Mouse (Mus musculus) kidney, embryonic 16.5 days (tissue): ENCODE data around the gene Hdac7. TPM values are rescaled to one million over a fixed set of nuclear protein-coding genes. Genes with fewer than 3 reads are reported as not detected.

Experiments used
- ATAC-seq: fragments of 200-750 bp; cut with Nextera tagmentation; 2 replicates; pipeline ENCODE4 v1.8.0; 2017; ENCODE audit warnings: moderate TSS enrichment; ENCODE audit not compliant: low FRiP score, low TSS enrichment
- H3K27ac ChIP-seq: fragments of 300-500 bp; sonication (generic); 2 replicates; pipeline ENCODE4 v1.5.1; 2014; ENCODE audit warnings: low read length
- H3K27me3 ChIP-seq: fragments of 300-500 bp; sonication (generic); 2 replicates; pipeline ENCODE4 v1.6.1; 2014; ENCODE audit warnings: low read length, control low read depth, mixed read lengths; ENCODE audit not compliant: insufficient read depth
- H3K36me3 ChIP-seq: fragments of 300-500 bp; sonication (generic); 2 replicates; pipeline ENCODE4 v1.6.1; 2014; ENCODE audit warnings: low read length, control low read depth, mixed read lengths; ENCODE audit not compliant: insufficient read depth
- H3K4me1 ChIP-seq: fragments of 300-500 bp; sonication (generic); 2 replicates; pipeline ENCODE4 v1.6.1; 2014; ENCODE audit warnings: low read length, control low read depth, mixed read lengths; ENCODE audit not compliant: insufficient read depth
- H3K4me2 ChIP-seq: fragments of 300-500 bp; sonication (generic); replicated peaks from 2 replicates; pipeline ENCODE4 v1.6.1; 2014; ENCODE audit warnings: low read depth, low read length
- H3K4me3 ChIP-seq: fragments of 300-500 bp; sonication (generic); 2 replicates; pipeline ENCODE4 v1.5.1; 2014; ENCODE audit warnings: mild to moderate bottlenecking, low read length
- H3K9ac ChIP-seq: fragments of 300-500 bp; sonication (generic); replicated peaks from 2 replicates; pipeline ENCODE4 v1.6.1; 2014; ENCODE audit warnings: low read length
- H3K9me3 ChIP-seq: fragments of 300-500 bp; sonication (generic); 2 replicates; pipeline ENCODE4 v1.6.1; 2016; ENCODE audit warnings: low read length, control low read depth
- WGBS: fragments of 180-500 bp; shearing (Covaris S2); extraction: QIAGEN DNeasy Blood & Tissue Kit; methylation state at CpG from one replicate; pipeline ENCODE4 v1.1.7; 2014; 5-methylcytosine and 5-hydroxymethylcytosine counted together
- polyA plus RNA-seq: library from polyadenylated mRNA; unstranded; fragments of >200 nt; fragmentation: Nextera tagmentation; extraction: Ambion mirVana; gene quantifications from 2 replicates; pipeline ENCODE4 v1.2.1, GENCODE M21; 2015

The Hdac7 gene
- polyA plus RNA-seq, 1 experiment from 2014 or later: 37.3 TPM

GRCm38 (mm10) chr15:97787799-97788667 lies 56.3 kb downstream of the Hdac7 start:
- peaks cover 30% of the 10 kb centered on the region for H3K4me1 ChIP-seq
- 74% methylated on average over 19 of the region's 19 CpGs for WGBS
- H3K36me3 ChIP-seq: peaks cover 17% of the 10 kb centered on the region
- H3K4me2 ChIP-seq: no peak overlapping the region
- no peaks in the 10 kb centered on the region for H3K27me3 ChIP-seq
- no peak overlapping the region for H3K9ac ChIP-seq
- no peak overlapping the region for H3K4me3 ChIP-seq
- no peak overlapping the region for H3K27ac ChIP-seq
- no peak for ATAC-seq
- no peaks in the 10 kb centered on the region for H3K9me3 ChIP-seq

- H3K4me2 ChIP-seq: no peak overlapping the region
- no peak overlapping the region for H3K27ac ChIP-seq
- 87% methylated on average over 7 of the region's 7 CpGs for WGBS
- H3K27me3 ChIP-seq: no peaks in the 10 kb centered on the region
- ATAC-seq: no peak
- H3K36me3 ChIP-seq: peaks cover 13% of the 10 kb centered on the region
- H3K4me1 ChIP-seq: peaks cover 38% of the 10 kb centered on the region
- no peak overlapping the region for H3K9ac ChIP-seq
- H3K4me3 ChIP-seq: no peak overlapping the region
- no peaks in the 10 kb centered on the region for H3K9me3 ChIP-seq
Measured at GRCm38 (mm10) chr15:97787148-97787798, 57.0 kb downstream of the Hdac7 start.

- no peak overlapping the region for H3K9ac ChIP-seq
- peaks cover 8% of the 10 kb centered on the region for H3K36me3 ChIP-seq
- peaks cover 45% of the 10 kb centered on the region for H3K4me1 ChIP-seq
- no peak overlapping the region for H3K4me3 ChIP-seq
- no peaks in the 10 kb centered on the region for H3K27me3 ChIP-seq
- ATAC-seq: no peak
- H3K9me3 ChIP-seq: no peaks in the 10 kb centered on the region
- no peak overlapping the region for H3K27ac ChIP-seq
- WGBS: 67% methylated on average over 10 of the region's 10 CpGs
- no peak overlapping the region for H3K4me2 ChIP-seq
Measured at GRCm38 (mm10) chr15:97786412-97787112, 57.7 kb downstream of the Hdac7 start.

- peaks cover 52% of the 10 kb centered on the region for H3K4me1 ChIP-seq
- peaks cover under 1% of the 10 kb centered on the region; the same call in 1 of the 2 replicates for H3K36me3 ChIP-seq
- ATAC-seq: no peak
- 84% methylated on average over 9 of the region's 9 CpGs for WGBS
- H3K4me2 ChIP-seq: no peak overlapping the region
- H3K9me3 ChIP-seq: no peaks in the 10 kb centered on the region
- H3K9ac ChIP-seq: no peak overlapping the region
- no peak overlapping the region for H3K27ac ChIP-seq
- no peaks in the 10 kb centered on the region for H3K27me3 ChIP-seq
- no peak overlapping the region for H3K4me3 ChIP-seq
Measured at GRCm38 (mm10) chr15:97785731-97786411, 58.4 kb downstream of the Hdac7 start.

- peak overlapping the region; percentile 93 for H3K9ac ChIP-seq
- peak; percentile 44 for ATAC-seq
Measured at GRCm38 (mm10) chr15:97784561-97785161, 59.6 kb downstream of the Hdac7 start.

GRCm38 (mm10) chr15:97784092-97784559 lies 60.2 kb downstream of the Hdac7 start:
- no peaks in the 10 kb centered on the region for H3K27me3 ChIP-seq
- peak; percentile 83 for ATAC-seq
- H3K9me3 ChIP-seq: no peaks in the 10 kb centered on the region
- H3K4me1 ChIP-seq: peaks cover 63% of the 10 kb centered on the region
- H3K27ac ChIP-seq: peak overlapping the region; percentile 68
- H3K4me2 ChIP-seq: peak overlapping the region; percentile 63
- H3K9ac ChIP-seq: peak overlapping the region; percentile 93
- H3K36me3 ChIP-seq: no peaks in the 10 kb centered on the region
- WGBS: 5% methylated on average over 34 of the region's 39 CpGs
- peak overlapping the region; percentile 73 for H3K4me3 ChIP-seq

More at GRCm38 (mm10) chr15:97784561-97785161, 59.6 kb downstream of the Hdac7 start:
- no peaks in the 10 kb centered on the region for H3K36me3 ChIP-seq
- WGBS: 5% methylated on average over 45 of the region's 45 CpGs
- no peaks in the 10 kb centered on the region for H3K9me3 ChIP-seq
- H3K27me3 ChIP-seq: no peaks in the 10 kb centered on the region
- peak overlapping the region; percentile 68 for H3K27ac ChIP-seq
- H3K4me2 ChIP-seq: peak overlapping the region; percentile 63
- peaks cover 63% of the 10 kb centered on the region for H3K4me1 ChIP-seq
- H3K4me3 ChIP-seq: peak overlapping the region; percentile 73

- Histone ChIP-seq H3K36me3 (no peaks in the 10 kb centered on the region), H3K4me3 (peak overlapping the region; percentile 16; the same call in 1 of the 2 replicates), H3K27ac (peak overlapping the region; percentile 70), H3K4me2 (peak overlapping the region; percentile 45), H3K9me3 (no peaks in the 10 kb centered on the region), H3K4me1 (peaks cover 64% of the 10 kb centered on the region), H3K9ac (no peak overlapping the region; the same call in 1 of the 2 replicates), H3K27me3 (no peaks in the 10 kb centered on the region)
- 6% methylated on average over 9 of the region's 9 CpGs for WGBS
- ATAC-seq: peak; percentile 32; the same call in 1 of the 2 replicates
Measured at GRCm38 (mm10) chr15:97782749-97783105, 61.6 kb downstream of the Hdac7 start.

GRCm38 (mm10) chr15:97781961-97782748 lies 62.1 kb downstream of the Hdac7 start:
- Histone ChIP-seq H3K27me3 (no peaks in the 10 kb centered on the region), H3K4me1 (peaks cover 67% of the 10 kb centered on the region), H3K9me3 (no peaks in the 10 kb centered on the region), H3K4me2 (peak overlapping the region; percentile 45), H3K27ac (peak overlapping the region; percentile 77), H3K9ac (no peak overlapping the region; the same call in 1 of the 2 replicates), H3K4me3 (peak overlapping the region; percentile 20), H3K36me3 (no peaks in the 10 kb centered on the region)
- ATAC-seq: peak; percentile 33; the same call in 1 of the 2 replicates
- WGBS: 12% methylated on average over 24 of the region's 24 CpGs
